Mouse (Mus musculus) limb, embryonic 14.5 days (tissue): Measurements from ENCODE around the gene Pofut2. TPM values are rescaled to one million over a fixed set of nuclear protein-coding genes. Genes with fewer than 3 reads are reported as not detected.

Source experiments
- ATAC-seq: fragments of 200-750 bp; cut with Nextera tagmentation; 2 replicates; pipeline ENCODE4 v1.8.0; 2017; ENCODE audit warnings: low read depth, moderate number of reproducible peaks, moderate TSS enrichment; ENCODE audit not compliant: low FRiP score
- DNase-seq: peaks from one replicate; pipeline ENCODE4 v3.0.0-alpha.2; 2015; ENCODE audit warnings: low spot score
- H3K27ac ChIP-seq: fragments of 300-500 bp; sonication (generic); replicated peaks from 2 replicates; pipeline ENCODE4 v1.5.1; 2014; ENCODE audit warnings: low read depth, mild to moderate bottlenecking, low read length, moderate library complexity, mixed read lengths
- H3K27me3 ChIP-seq: fragments of 300-500 bp; sonication (generic); 2 replicates; pipeline ENCODE4 v1.6.1; 2014; ENCODE audit warnings: low read length, mixed read lengths; ENCODE audit not compliant: control insufficient read depth, insufficient read depth
- H3K36me3 ChIP-seq: fragments of 300-500 bp; sonication (generic); 2 replicates; pipeline ENCODE4 v1.6.1; 2014; ENCODE audit warnings: mild to moderate bottlenecking, low read length, moderate library complexity, mixed read lengths; ENCODE audit not compliant: control insufficient read depth, insufficient read depth
- H3K4me1 ChIP-seq: fragments of 300-500 bp; sonication (generic); 2 replicates; pipeline ENCODE4 v1.6.1; 2014; ENCODE audit warnings: antibody characterized with exemption, low read length, mixed read lengths; ENCODE audit not compliant: control insufficient read depth, insufficient read depth
- H3K4me2 ChIP-seq: fragments of 300-500 bp; sonication (generic); replicated peaks from 2 replicates; pipeline ENCODE4 v1.6.1; 2014; ENCODE audit warnings: low read depth, mild to moderate bottlenecking, low read length, moderate library complexity; ENCODE audit not compliant: severe bottlenecking
- H3K4me3 ChIP-seq: fragments of 300-500 bp; sonication (generic); replicated peaks from 2 replicates; pipeline ENCODE4 v1.5.1; 2014; ENCODE audit warnings: low read length
- H3K9ac ChIP-seq: fragments of 300-500 bp; sonication (generic); 2 replicates; pipeline ENCODE4 v1.6.1; 2014; ENCODE audit warnings: mild to moderate bottlenecking, low read depth, low read length, moderate library complexity; ENCODE audit not compliant: severe bottlenecking
- H3K9me3 ChIP-seq: fragments of 300-500 bp; sonication (generic); 2 replicates; pipeline ENCODE4 v1.6.1; 2016; ENCODE audit warnings: low read length; ENCODE audit not compliant: control insufficient read depth
- POLR2A ChIP-seq: fragments of 200-500 bp; IDR thresholded peaks from 2 replicates; pipeline ENCODE4 v1.8.0; 2012; ENCODE audit warnings: inconsistent platforms, mild to moderate bottlenecking, moderate library complexity, borderline replicate concordance; ENCODE audit not compliant: insufficient read depth, insufficient read length; ENCODE audit errors: extremely low read depth
- WGBS: fragments of 180-500 bp; shearing (Covaris S2); extraction: QIAGEN DNeasy Blood & Tissue Kit; methylation state at CpG from one replicate; pipeline ENCODE4 v1.1.7; 2014; 5-methylcytosine and 5-hydroxymethylcytosine counted together
- polyA plus RNA-seq, 2 experiments: library from polyadenylated mRNA; depleted of rRNA in 1 of 2; stranded (reverse) in 1 of 2; unstranded in 1 of 2; fragments of >200 nt; fragmentation: Nextera tagmentation in 1 of 2; extraction: Ambion mirVana in 1 of 2; gene quantifications; 2 replicates each; pipeline versions ENCODE4 v1.2.1 to v1.2.3; 2012 to 2014

Gene Pofut2
- polyA plus RNA-seq, 2 experiments = 147 to 167 TPM

GRCm38 (mm10) chr10:77231861-77232755, 26.9 kb upstream of the Pofut2 start:
- H3K27ac ChIP-seq = no peak overlapping the region
- DNase-seq (no peak), ATAC-seq (no peak)
- H3K9me3 ChIP-seq = no peaks in the 10 kb centered on the region
- H3K36me3 ChIP-seq = no peaks in the 10 kb centered on the region
- 70% methylated on average over 16 of the region's 16 CpGs for WGBS
- H3K4me3 ChIP-seq = no peak overlapping the region
- no peaks in the 10 kb centered on the region for H3K27me3 ChIP-seq
- no peak overlapping the region for H3K4me2 ChIP-seq
- no peak for TF ChIP-seq POLR2A
- 0 out of 2 replicates have a peak, but pooled peaks cover 7% of the 10 kb centered on the region for H3K4me1 ChIP-seq
- no peak overlapping the region for H3K9ac ChIP-seq

GRCm38 (mm10) chr10:77233230-77233629, 25.8 kb upstream of the Pofut2 start:
- Histone ChIP-seq H3K4me3 (no peak overlapping the region), H3K36me3 (no peaks in the 10 kb centered on the region), H3K9ac (no peak overlapping the region), H3K4me2 (no peak overlapping the region), H3K4me1 (0 out of 2 replicates have a peak, but pooled peaks cover 7% of the 10 kb centered on the region), H3K9me3 (no peaks in the 10 kb centered on the region), H3K27me3 (no peaks in the 10 kb centered on the region), H3K27ac (no peak overlapping the region)
- 75% methylated on average over 1 of the region's 1 CpGs for WGBS
- no peak for TF ChIP-seq POLR2A
- no peak for DNase-seq
- ATAC-seq = no peak

GRCm38 (mm10) chr10:77234991-77235616, 23.9 kb upstream of the Pofut2 start:
- Histone ChIP-seq H3K9me3 (no peaks in the 10 kb centered on the region), H3K4me1 (0 out of 2 replicates have a peak, but pooled peaks cover 2% of the 10 kb centered on the region), H3K4me3 (no peak overlapping the region), H3K27me3 (no peaks in the 10 kb centered on the region), H3K27ac (no peak overlapping the region), H3K9ac (no peak overlapping the region), H3K4me2 (no peak overlapping the region), H3K36me3 (no peaks in the 10 kb centered on the region)
- ATAC-seq = no peak
- WGBS = 71% methylated on average over 11 of the region's 12 CpGs
- TF ChIP-seq POLR2A = no peak
- DNase-seq = no peak

- H3K4me1 ChIP-seq = no peaks in the 10 kb centered on the region
- no peaks in the 10 kb centered on the region for H3K36me3 ChIP-seq
- H3K27me3 ChIP-seq = no peaks in the 10 kb centered on the region
- no peaks in the 10 kb centered on the region for H3K9me3 ChIP-seq
- WGBS = 62% methylated on average over 16 of the region's 16 CpGs
- H3K4me2 ChIP-seq = no peak overlapping the region
- no peak for DNase-seq
- no peak overlapping the region for H3K9ac ChIP-seq
- TF ChIP-seq POLR2A = no peak
- no peak for ATAC-seq
- H3K27ac ChIP-seq = no peak overlapping the region
- H3K4me3 ChIP-seq = no peak overlapping the region
Observed at GRCm38 (mm10) chr10:77237795-77238580, 21.0 kb upstream of the Pofut2 start.

GRCm38 (mm10) chr10:77240764-77241163, 18.3 kb upstream of the Pofut2 start:
- WGBS = 92% methylated on average over 8 of the region's 8 CpGs
- ATAC-seq (no peak), DNase-seq (no peak)
- H3K4me1 ChIP-seq = no peaks in the 10 kb centered on the region
- no peak overlapping the region for H3K9ac ChIP-seq
- H3K4me3 ChIP-seq = no peak overlapping the region
- H3K27me3 ChIP-seq = no peaks in the 10 kb centered on the region
- no peaks in the 10 kb centered on the region for H3K9me3 ChIP-seq
- no peak overlapping the region for H3K27ac ChIP-seq
- TF ChIP-seq POLR2A = no peak
- no peaks in the 10 kb centered on the region for H3K36me3 ChIP-seq
- no peak overlapping the region for H3K4me2 ChIP-seq
